Mouse (Mus musculus) forebrain, embryonic 11.5 days (tissue): ENCODE measurements around the gene Enkd1. TPM values are rescaled to one million over a fixed set of nuclear protein-coding genes. Genes with fewer than 3 reads are reported as not detected.
A peak's percentile ranks its signal among the peaks of the same experiment; 100 is the strongest.

Source experiments
- ATAC-seq: fragments of 200-750 bp; cut with Nextera tagmentation; replicated peaks from 2 replicates; pipeline ENCODE4 v1.8.0; 2017; ENCODE audit warnings: moderate TSS enrichment; ENCODE audit not compliant: low FRiP score
- DNase-seq: peaks from one replicate; pipeline ENCODE4 v3.0.0-alpha.2; 2017; ENCODE audit warnings: low spot score
- H3K27ac ChIP-seq: fragments of 300-500 bp; sonication (generic); 2 replicates; pipeline ENCODE4 v1.5.1; 2014; ENCODE audit warnings: low read depth, low read length
- H3K27me3 ChIP-seq: fragments of 300-500 bp; sonication (generic); 2 replicates; pipeline ENCODE4 v1.6.1; 2014; ENCODE audit warnings: mild to moderate bottlenecking, low read length, mixed read lengths; ENCODE audit not compliant: control insufficient read depth, insufficient read depth
- H3K36me3 ChIP-seq: fragments of 300-500 bp; sonication (generic); 2 replicates; pipeline ENCODE4 v1.6.1; 2014; ENCODE audit warnings: mild to moderate bottlenecking, low read length, moderate library complexity, mixed read lengths; ENCODE audit not compliant: control insufficient read depth, insufficient read depth
- H3K4me1 ChIP-seq: fragments of 300-500 bp; sonication (generic); replicated peaks from 2 replicates; pipeline ENCODE4 v1.6.1; 2014; ENCODE audit warnings: low read length, mixed read lengths; ENCODE audit not compliant: control insufficient read depth, insufficient read depth
- H3K4me2 ChIP-seq: fragments of 300-500 bp; sonication (generic); 2 replicates; pipeline ENCODE4 v1.6.1; 2014; ENCODE audit warnings: low read depth, mild to moderate bottlenecking, low read length, moderate library complexity, mixed read lengths; ENCODE audit not compliant: severe bottlenecking
- H3K4me3 ChIP-seq: fragments of 300-500 bp; sonication (generic); 2 replicates; pipeline ENCODE4 v1.5.1; 2014; ENCODE audit warnings: low read depth, low read length
- H3K9ac ChIP-seq: fragments of 300-500 bp; sonication (generic); 2 replicates; pipeline ENCODE4 v1.6.1; 2014; ENCODE audit warnings: low read length
- H3K9me3 ChIP-seq: fragments of 300-500 bp; sonication (generic); 2 replicates; pipeline ENCODE4 v1.6.1; 2016; ENCODE audit warnings: low read length, mixed read lengths; ENCODE audit not compliant: control insufficient read depth
- WGBS: fragments of 180-500 bp; shearing (Covaris S2); extraction: QIAGEN DNeasy Blood & Tissue Kit; methylation state at CpG from one replicate; pipeline ENCODE4 v1.1.7; 2014; 5-methylcytosine and 5-hydroxymethylcytosine counted together
- polyA plus RNA-seq: library from polyadenylated mRNA; unstranded; fragments of >200 nt; fragmentation: Nextera tagmentation; extraction: Ambion mirVana; gene quantifications from 2 replicates; pipeline ENCODE4 v1.2.1, GENCODE M21; 2014

Enkd1 gene
- polyA plus RNA-seq, 1 experiment from 2014 or later: 44.4 TPM

DNA sequence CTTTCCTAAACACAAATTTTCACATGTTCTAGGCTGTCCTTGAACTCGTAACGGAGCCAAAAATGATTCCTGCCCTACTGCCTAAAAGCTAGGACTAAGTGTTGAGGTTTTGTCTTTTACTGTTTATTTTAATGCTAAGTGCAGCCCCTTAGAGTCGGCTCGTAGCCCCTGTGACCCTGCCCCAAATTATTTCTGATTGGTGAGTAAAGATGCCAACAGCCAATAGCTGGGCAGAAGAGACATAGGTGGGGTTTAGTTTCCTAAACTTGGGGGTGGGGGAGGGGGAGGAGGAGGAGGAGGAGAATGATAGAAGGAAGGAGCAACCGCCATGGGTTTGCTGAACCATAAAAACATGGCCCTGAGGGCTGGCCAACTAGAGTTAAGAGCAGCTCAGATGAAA is 17.7 kb upstream of the Enkd1 start:
- DNase-seq: no peak
- H3K4me2 ChIP-seq: no peak overlapping the region
- no peak overlapping the region for H3K4me3 ChIP-seq
- H3K27me3 ChIP-seq: no peaks in the 10 kb centered on the region
- WGBS: 85% methylated on average over 5 of the region's 5 CpGs
- H3K9me3 ChIP-seq: no peaks in the 10 kb centered on the region
- H3K36me3 ChIP-seq: no peaks in the 10 kb centered on the region; the same call in 1 of the 2 replicates
- H3K27ac ChIP-seq: no peak overlapping the region
- H3K9ac ChIP-seq: no peak overlapping the region
- no peak for ATAC-seq
- no peaks in the 10 kb centered on the region for H3K4me1 ChIP-seq

DNA sequence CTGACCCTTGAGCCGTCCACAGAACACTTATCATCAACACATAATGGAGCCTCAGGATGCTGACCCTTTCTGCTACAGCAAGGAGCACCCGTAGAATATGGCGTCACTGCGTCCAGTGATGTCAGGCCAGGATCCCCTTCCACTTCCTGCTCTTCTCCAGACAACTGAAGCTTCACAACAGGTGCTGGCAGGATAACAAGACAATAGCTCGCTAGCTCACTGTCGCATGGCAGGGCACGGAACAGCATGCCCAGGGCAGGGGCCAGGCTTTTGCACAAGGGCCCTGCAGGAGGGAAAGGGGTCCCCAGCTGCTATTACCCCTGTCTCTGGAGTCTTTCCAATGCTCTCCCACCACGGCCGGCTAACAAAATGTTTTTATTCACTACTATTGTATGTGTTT is 14.9 kb upstream of the Enkd1 start:
- DNase-seq (no peak), ATAC-seq (no peak)
- no peaks in the 10 kb centered on the region for H3K9me3 ChIP-seq
- no peaks in the 10 kb centered on the region for H3K4me1 ChIP-seq
- no peaks in the 10 kb centered on the region; the same call in 1 of the 2 replicates for H3K36me3 ChIP-seq
- H3K9ac ChIP-seq: no peak overlapping the region
- WGBS: 94% methylated on average over 9 of the region's 9 CpGs
- no peak overlapping the region for H3K4me3 ChIP-seq
- no peak overlapping the region for H3K4me2 ChIP-seq
- H3K27me3 ChIP-seq: no peaks in the 10 kb centered on the region
- H3K27ac ChIP-seq: no peak overlapping the region

DNA sequence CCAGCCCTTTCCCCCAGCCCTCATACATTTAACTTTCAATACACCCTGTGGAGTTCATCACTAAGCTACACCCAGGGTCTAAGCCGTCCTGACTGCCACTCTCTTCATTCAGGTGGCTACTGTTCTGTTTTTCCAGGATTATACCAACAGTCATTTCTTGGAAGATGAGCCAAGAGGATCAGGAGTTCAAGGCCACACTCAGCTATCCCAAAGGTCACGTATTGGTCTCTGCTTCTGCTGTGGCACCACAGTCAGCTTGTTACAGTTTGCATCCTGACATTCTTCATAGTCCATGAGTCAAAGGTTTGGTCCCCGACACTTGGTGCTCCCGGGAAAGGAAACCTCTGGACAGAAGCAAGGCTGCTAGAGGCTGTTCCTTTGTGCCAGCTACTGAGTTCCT is 11.6 kb upstream of the Enkd1 start:
- WGBS: 88% methylated on average over 4 of the region's 4 CpGs
- Histone ChIP-seq H3K4me1 (no peaks in the 10 kb centered on the region), H3K9me3 (no peaks in the 10 kb centered on the region), H3K36me3 (no peaks in the 10 kb centered on the region), H3K4me3 (no peak overlapping the region), H3K27me3 (no peaks in the 10 kb centered on the region), H3K27ac (no peak overlapping the region), H3K4me2 (no peak overlapping the region), H3K9ac (no peak overlapping the region)
- no peak for DNase-seq
- ATAC-seq: no peak

DNA sequence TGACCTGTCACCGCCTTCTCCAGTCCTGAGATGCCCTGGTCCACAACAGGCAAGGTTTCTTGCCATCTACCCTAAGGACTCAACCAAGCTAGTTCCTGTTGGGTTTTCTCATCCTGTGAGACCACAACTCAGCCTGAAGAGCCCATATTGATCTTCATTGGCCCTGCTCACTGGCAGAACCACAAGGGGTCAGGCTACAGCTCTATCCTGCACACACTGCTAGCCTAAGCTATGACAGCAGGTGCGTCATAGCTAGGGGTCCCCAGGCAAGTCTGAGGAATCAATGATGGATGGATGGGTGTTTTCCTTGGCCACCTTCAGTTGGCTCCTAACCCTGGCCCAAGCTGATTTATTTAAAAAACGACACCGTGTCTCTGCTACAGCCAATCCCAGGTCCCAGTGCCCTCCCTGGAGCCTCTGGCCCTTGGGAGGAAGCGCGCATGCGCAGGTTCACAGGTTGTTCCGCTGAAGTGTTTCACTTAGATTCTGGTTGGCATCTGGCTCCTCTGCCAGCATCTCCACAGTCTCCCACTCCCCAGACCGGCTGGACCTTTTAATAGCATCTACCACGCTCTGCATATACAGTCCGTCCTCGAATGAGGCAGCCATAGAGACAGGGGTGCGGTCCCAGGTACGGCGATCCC is 8.4 kb upstream of the Enkd1 start:
- Histone ChIP-seq H3K36me3 (no peaks in the 10 kb centered on the region), H3K27ac (no peak overlapping the region), H3K4me1 (no peaks in the 10 kb centered on the region), H3K27me3 (no peaks in the 10 kb centered on the region), H3K4me3 (no peak overlapping the region), H3K9ac (no peak overlapping the region), H3K9me3 (no peaks in the 10 kb centered on the region), H3K4me2 (no peak overlapping the region)
- no peak for ATAC-seq
- WGBS: 94% methylated on average over 15 of the region's 15 CpGs
- DNase-seq: no peak

DNA sequence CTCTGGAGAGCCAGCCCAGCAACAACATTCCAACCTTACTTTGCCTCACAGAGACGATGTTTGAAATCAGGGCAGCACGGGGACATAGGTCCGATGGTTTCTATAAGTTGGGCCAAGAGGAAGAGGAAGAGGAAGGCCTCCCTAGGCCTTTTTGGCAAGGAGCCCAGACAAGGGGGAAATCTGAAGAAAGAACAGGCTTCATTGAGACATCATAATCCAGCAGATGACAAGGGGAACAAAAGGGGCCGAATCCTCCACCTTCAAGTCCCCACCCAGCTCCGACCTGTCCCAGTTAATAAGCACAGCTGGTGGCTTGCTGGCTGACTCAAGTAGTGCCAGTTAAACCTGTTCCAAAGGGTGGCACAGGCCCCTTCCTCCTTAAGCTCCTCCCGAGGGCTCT is 7.0 kb upstream of the Enkd1 start:
- no peak overlapping the region for H3K27ac ChIP-seq
- H3K9ac ChIP-seq: no peak overlapping the region
- H3K27me3 ChIP-seq: no peaks in the 10 kb centered on the region
- 81% methylated on average over 6 of the region's 6 CpGs for WGBS
- no peak for DNase-seq
- H3K4me1 ChIP-seq: no peaks in the 10 kb centered on the region
- H3K36me3 ChIP-seq: no peaks in the 10 kb centered on the region
- H3K9me3 ChIP-seq: no peaks in the 10 kb centered on the region
- H3K4me3 ChIP-seq: no peak overlapping the region
- H3K4me2 ChIP-seq: no peak overlapping the region
- no peak for ATAC-seq

- H3K4me1 ChIP-seq: no peaks in the 10 kb centered on the region
- peak; percentile 91 for DNase-seq
- no peaks in the 10 kb centered on the region for H3K9me3 ChIP-seq
- no peak overlapping the region for H3K9ac ChIP-seq
- peak; percentile 45; the same call in 1 of the 2 replicates for ATAC-seq
- 5% methylated on average over 3 of the region's 3 CpGs for WGBS
- H3K4me2 ChIP-seq: no peak overlapping the region
- no peak overlapping the region for H3K27ac ChIP-seq
- no peaks in the 10 kb centered on the region for H3K27me3 ChIP-seq
- H3K4me3 ChIP-seq: no peak overlapping the region
- no peaks in the 10 kb centered on the region for H3K36me3 ChIP-seq
Measured at GRCm38 (mm10) chr8:105714139-105714538, 6.1 kb upstream of the Enkd1 start.

GRCm38 (mm10) chr8:105712286-105712685 is 4.3 kb upstream of the Enkd1 start:
- Histone ChIP-seq H3K9me3 (no peaks in the 10 kb centered on the region), H3K4me3 (no peak overlapping the region), H3K36me3 (no peaks in the 10 kb centered on the region), H3K27me3 (no peaks in the 10 kb centered on the region), H3K4me1 (no peaks in the 10 kb centered on the region), H3K27ac (no peak overlapping the region), H3K4me2 (no peak overlapping the region), H3K9ac (no peak overlapping the region)
- 90% methylated on average over 3 of the region's 3 CpGs for WGBS
- no peak for DNase-seq
- ATAC-seq: no peak

GRCm38 (mm10) chr8:105709317-105709716 is 1.3 kb upstream of the Enkd1 start:
- Histone ChIP-seq H3K9ac (no peak overlapping the region), H3K4me1 (peaks cover 4% of the 10 kb centered on the region; the same call in 1 of the 2 replicates), H3K27ac (no peak overlapping the region), H3K9me3 (no peaks in the 10 kb centered on the region), H3K36me3 (no peaks in the 10 kb centered on the region), H3K4me3 (no peak overlapping the region), H3K27me3 (no peaks in the 10 kb centered on the region), H3K4me2 (no peak overlapping the region)
- 81% methylated on average over 14 of the region's 14 CpGs for WGBS
- DNase-seq (no peak), ATAC-seq (no peak)

- Histone ChIP-seq H3K27ac (no peak overlapping the region), H3K4me3 (no peak overlapping the region)
Measured at GRCm38 (mm10) chr8:105708675-105709074, 665 bp upstream of the Enkd1 start.

More at GRCm38 (mm10) chr8:105708675-105709074, 665 bp upstream of the Enkd1 start:
- WGBS: 94% methylated on average over 8 of the region's 8 CpGs
- Histone ChIP-seq H3K4me2 (no peak overlapping the region), H3K4me1 (peaks cover 4% of the 10 kb centered on the region; the same call in 1 of the 2 replicates), H3K36me3 (peaks cover 4% of the 10 kb centered on the region; the same call in 1 of the 2 replicates), H3K9ac (no peak overlapping the region), H3K9me3 (no peaks in the 10 kb centered on the region), H3K27me3 (no peaks in the 10 kb centered on the region)
- ATAC-seq (no peak), DNase-seq (no peak)
